Mouse (Mus musculus) ES-E14 (cell line): ENCODE results near the gene Nudc. TPM values are rescaled to one million over a fixed set of nuclear protein-coding genes. Genes with fewer than 3 reads are reported as not detected.

Source experiments
- DNase-seq: peaks from one replicate; pipeline ENCODE4 v3.0.0-alpha.2; 2013; ENCODE audit warnings: low read depth, low spot score
- H3K27ac ChIP-seq: 2 replicates; pipeline ENCODE4 v1.5.1; 2012; ENCODE audit warnings: low read depth, mild to moderate bottlenecking, low read length, moderate library complexity, mixed read lengths; ENCODE audit not compliant: poor library complexity, insufficient read depth, severe bottlenecking
- H3K36me3 ChIP-seq: 2 replicates; pipeline ENCODE4 v1.6.1; 2012; ENCODE audit warnings: mild to moderate bottlenecking, low read length, moderate library complexity, mixed read lengths; ENCODE audit not compliant: control insufficient read depth, poor library complexity, insufficient read depth, severe bottlenecking
- H3K4me1 ChIP-seq, 2 experiments: fragments of 150-350 bp in 1 of 2; sonication (generic) in 1 of 2; 2 replicates each; pipeline ENCODE4 v1.6.1; 2012; ENCODE audit warnings: low read length in 2 of 2, mild to moderate bottlenecking in 1 of 2, mixed read lengths in 1 of 2; ENCODE audit not compliant: control insufficient read depth in 2 of 2, insufficient read depth in 2 of 2, poor library complexity in 1 of 2
- H3K4me3 ChIP-seq, 2 experiments: fragments of 150-350 bp in 1 of 2; sonication (generic) in 1 of 2; 2 replicates each; pipeline ENCODE4 v1.5.1; 2012; ENCODE audit warnings: low read length in 2 of 2, low read depth in 1 of 2, mild to moderate bottlenecking in 1 of 2, mixed read lengths in 1 of 2; ENCODE audit not compliant: insufficient read depth in 1 of 2, poor library complexity in 1 of 2, severe bottlenecking in 1 of 2
- H3K9ac ChIP-seq: 2 replicates; pipeline ENCODE4 v1.6.1; 2012; ENCODE audit warnings: low read depth, mild to moderate bottlenecking, low read length, mixed read lengths; ENCODE audit not compliant: poor library complexity, insufficient read depth, severe bottlenecking
- H3K9me3 ChIP-seq: fragments of 150-350 bp; sonication (generic); 2 replicates; pipeline ENCODE4 v1.6.1; 2012; ENCODE audit warnings: low read depth, mild to moderate bottlenecking, low read length; ENCODE audit not compliant: control insufficient read depth, insufficient read depth
- CHD2 ChIP-seq: IDR thresholded peaks from 2 replicates; pipeline ENCODE4 v1.6.1; 2014; ENCODE audit warnings: mild to moderate bottlenecking, low read depth, low read length, inconsistent platforms
- HCFC1 ChIP-seq: IDR thresholded peaks from 2 replicates; pipeline ENCODE4 v1.6.1; 2012; ENCODE audit warnings: low read length, inconsistent platforms, borderline replicate concordance; ENCODE audit not compliant: insufficient read depth
- MAFK ChIP-seq: IDR thresholded peaks from 2 replicates; pipeline ENCODE4 v1.6.1; 2014; ENCODE audit warnings: mild to moderate bottlenecking, low read depth, low read length, inconsistent platforms; ENCODE audit not compliant: insufficient read depth
- ZC3H11A ChIP-seq: IDR thresholded peaks from 2 replicates; pipeline ENCODE4 v1.6.1; 2012; ENCODE audit warnings: low read depth, mild to moderate bottlenecking, inconsistent platforms, low read length, borderline replicate concordance
- ZNF384 ChIP-seq: IDR thresholded peaks from 2 replicates; pipeline ENCODE4 v1.6.1; 2012; ENCODE audit warnings: low read depth, low read length, inconsistent platforms
- in situ Hi-C, 2 experiments: fragments of 600-800 bp; cut with MboI; formaldehyde crosslinking; loops; one replicate each; pipeline ENCODE4 v1.15.1; 2025; ENCODE audit warnings: low sequenced_read_pairs in 2 of 2, inconsistent platforms in 1 of 2; ENCODE audit not compliant: unreplicated experiment in 2 of 2
- total RNA-seq: library from RNA; depleted of rRNA; stranded (reverse); fragments of 300-350 nt; gene quantifications from 2 replicates; pipeline ENCODE4 v1.2.3, GENCODE M21; 2012

The Nudc gene
- total RNA-seq, 1 experiment = 358 TPM

DNA sequence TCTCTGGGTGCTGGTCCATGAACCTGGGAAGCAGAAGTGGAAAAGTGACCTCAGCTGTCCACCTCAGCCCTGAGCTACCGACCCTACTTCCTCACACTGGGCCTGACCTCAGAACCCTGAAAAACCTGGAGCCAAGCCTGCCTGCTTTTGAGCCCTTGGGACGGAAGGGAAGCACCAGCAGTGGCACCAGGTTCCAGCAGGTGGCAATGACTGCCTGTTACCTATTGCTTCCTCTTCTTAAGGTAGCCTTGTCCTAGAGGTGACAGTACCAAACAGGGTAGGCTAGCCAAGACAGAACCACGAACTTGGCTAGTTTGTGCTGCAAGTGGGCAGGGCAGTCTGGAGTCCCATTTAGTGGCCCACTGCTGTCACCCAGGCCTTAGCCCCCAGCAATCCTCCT, 13.0 kb downstream of the Nudc start:
- DNase-seq = no peak
- H3K36me3 ChIP-seq = peaks cover 56% of the 10 kb centered on the region
- H3K9me3 ChIP-seq = no peaks in the 10 kb centered on the region
- in situ Hi-C loops = no loop called here
- no peak for TF ChIP-seq HCFC1
- TF ChIP-seq CHD2 = no peak
- H3K27ac ChIP-seq = no peak overlapping the region
- no peak overlapping the region for H3K4me3 ChIP-seq
- H3K9ac ChIP-seq = no peak overlapping the region
- peaks cover 3 to 15% of the 10 kb centered on the region in 2 experiments; a peak in 2 of 4 replicates for H3K4me1 ChIP-seq

- Histone ChIP-seq H3K27ac (no peak overlapping the region), H3K4me1 (peaks cover 3 to 7% of the 10 kb centered on the region in 2 experiments; a peak in 2 of 4 replicates), H3K9me3 (no peaks in the 10 kb centered on the region), H3K9ac (no peak overlapping the region), H3K36me3 (peaks cover 12% of the 10 kb centered on the region; the same call in 1 of the 2 replicates), H3K4me3 (no peak overlapping the region)
- no peak for TF ChIP-seq MAFK
- in situ Hi-C loops = no loop called here
- no peak for DNase-seq
Measured at GRCm38 (mm10) chr4:133527788-133528187, 18.0 kb downstream of the Nudc start.

DNA sequence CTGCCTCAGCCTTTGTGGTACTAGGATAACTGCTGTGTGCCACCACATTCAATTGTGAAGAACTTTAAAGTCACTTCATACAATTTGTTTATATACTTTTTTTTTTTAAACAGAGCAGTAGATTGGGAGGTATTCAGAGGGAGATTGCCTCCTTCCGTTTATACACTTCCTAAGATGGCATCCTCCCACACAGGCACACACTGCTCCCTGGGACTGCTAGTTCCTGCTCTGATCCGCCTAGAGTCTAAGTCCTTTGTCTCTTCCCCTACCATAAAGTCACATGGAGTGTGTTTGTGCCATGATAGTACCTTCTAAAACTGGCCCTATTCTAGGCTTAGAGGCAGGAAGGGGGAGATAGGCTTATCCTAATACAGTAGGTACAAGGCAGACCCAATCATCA, 24.3 kb downstream of the Nudc start:
- Histone ChIP-seq H3K4me1 (0 out of 4 replicates have a peak, but pooled peaks cover 0 to 2% of the 10 kb centered on the region in 2 experiments), H3K9ac (no peak overlapping the region), H3K4me3 (no peak overlapping the region), H3K36me3 (no peaks in the 10 kb centered on the region), H3K9me3 (no peaks in the 10 kb centered on the region), H3K27ac (no peak overlapping the region)
- TF ChIP-seq MAFK (no peak), HCFC1 (no peak), CHD2 (no peak), ZC3H11A (no peak), ZNF384 (no peak)
- DNase-seq = no peak
- in situ Hi-C loops = no loop called here

- H3K4me3 ChIP-seq = peak overlapping the region; percentile 74 to 98
- peak overlapping the region; percentile 87 for H3K9ac ChIP-seq
- TF ChIP-seq MAFK = no peak
- no peak for TF ChIP-seq HCFC1
- TF ChIP-seq ZC3H11A = no peak
- no peak for TF ChIP-seq ZNF384
- no peak for TF ChIP-seq CHD2
- H3K27ac ChIP-seq = peak overlapping the region; percentile 13; the same call in 1 of the 2 replicates
- in situ Hi-C loops = no loop called here
- H3K36me3 ChIP-seq = no peaks in the 10 kb centered on the region
- H3K9me3 ChIP-seq = no peaks in the 10 kb centered on the region
- no peak for DNase-seq
- H3K4me1 ChIP-seq = 0 out of 4 replicates have a peak, but pooled peaks cover 0 to 2% of the 10 kb centered on the region in 2 experiments
Measured at GRCm38 (mm10) chr4:133519369-133519665, 26.5 kb downstream of the Nudc start.

DNA sequence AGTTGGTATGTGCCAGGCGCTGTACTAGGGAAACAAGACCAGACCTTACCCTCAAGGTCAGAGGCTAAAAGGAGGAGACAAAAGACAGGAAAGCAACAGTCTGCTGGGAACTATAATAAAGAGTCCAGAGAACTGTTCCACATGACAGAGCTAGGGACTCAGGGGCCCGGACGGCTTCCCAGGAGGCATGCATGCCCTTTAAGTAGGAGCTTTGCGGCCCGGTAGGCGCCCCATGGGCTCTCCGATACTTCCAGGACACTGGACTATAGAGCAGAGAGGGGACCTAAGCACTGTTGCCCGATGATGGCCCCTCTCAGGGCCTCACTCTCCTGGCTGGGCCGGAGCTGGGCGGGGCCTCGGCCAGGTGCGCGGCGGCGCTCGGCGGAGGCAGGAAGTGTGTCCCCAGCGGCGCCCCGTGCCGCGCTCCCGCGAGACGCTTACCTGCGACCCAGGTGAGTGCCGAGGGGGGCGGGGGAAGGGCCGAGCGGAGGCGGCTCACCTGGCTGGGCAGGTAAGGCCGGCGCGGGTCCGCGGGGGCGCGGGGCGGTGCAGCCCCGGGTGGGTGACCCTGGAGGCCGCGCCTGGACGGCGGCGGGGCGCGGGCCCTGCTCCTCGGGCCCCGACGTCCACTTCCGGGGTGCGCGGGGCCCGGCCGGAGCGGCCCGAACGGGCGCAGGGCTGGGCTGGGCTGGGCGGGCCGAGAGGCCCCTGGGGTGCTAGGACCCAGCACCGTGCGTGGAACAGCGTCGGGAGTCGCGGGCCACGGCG, 27.0 kb downstream of the Nudc start, which contains the start of gene Kdf1:
Gene Kdf1 (plus strand): TSS at position 363 of the 768 bp plus-strand sequence.
- H3K36me3 ChIP-seq = no peaks in the 10 kb centered on the region
- peak within 1 kb of the TSS; percentile 87 for H3K9ac ChIP-seq
- in situ Hi-C loops = no loop called here
- H3K27ac ChIP-seq = peak within 1 kb of the TSS; percentile 13; the same call in 1 of the 2 replicates
- H3K9me3 ChIP-seq = no peaks in the 10 kb centered on the region
- TF ChIP-seq ZC3H11A = no peak
- TF ChIP-seq CHD2 = 0 out of 2 replicates have a peak, but pooled peaks have one; percentile 36
- DNase-seq = no peak
- H3K4me1 ChIP-seq = 0 out of 4 replicates have a peak, but pooled peaks cover 0 to 2% of the 10 kb centered on the region in 2 experiments
- H3K4me3 ChIP-seq = peak within 1 kb of the TSS; percentile 74 to 98
